Mouse (Mus musculus) bone marrow macrophage, adult 2 months (primary cell): ENCODE data around the gene Ttpal.

Experiments
- CTCF ChIP-seq: IDR thresholded peaks from 2 replicates; pipeline ENCODE4 v1.5.1; 2012; ENCODE audit warnings: low read depth, mild to moderate bottlenecking, low read length, moderate library complexity
- POLR2A ChIP-seq: IDR thresholded peaks from 2 replicates; pipeline ENCODE4 v1.6.1; 2012; ENCODE audit warnings: mild to moderate bottlenecking, low read depth, low read length, borderline replicate concordance

- no peak for TF ChIP-seq CTCF
- peak; percentile 91 for TF ChIP-seq POLR2A
Observed at GRCm38 (mm10) chr2:163644575-163645385, 42.7 kb downstream of the Ttpal start, which contains the start of gene Serinc3.
